Mouse (Mus musculus): Measurements from ENCODE around the gene Zfp933.
"Not testable (repeated sequence)": the region's sequence is repeated elsewhere in the genome, so short reads cannot be mapped to it uniquely, and the experiment has no call there.

Zfp933 gene

DNA sequence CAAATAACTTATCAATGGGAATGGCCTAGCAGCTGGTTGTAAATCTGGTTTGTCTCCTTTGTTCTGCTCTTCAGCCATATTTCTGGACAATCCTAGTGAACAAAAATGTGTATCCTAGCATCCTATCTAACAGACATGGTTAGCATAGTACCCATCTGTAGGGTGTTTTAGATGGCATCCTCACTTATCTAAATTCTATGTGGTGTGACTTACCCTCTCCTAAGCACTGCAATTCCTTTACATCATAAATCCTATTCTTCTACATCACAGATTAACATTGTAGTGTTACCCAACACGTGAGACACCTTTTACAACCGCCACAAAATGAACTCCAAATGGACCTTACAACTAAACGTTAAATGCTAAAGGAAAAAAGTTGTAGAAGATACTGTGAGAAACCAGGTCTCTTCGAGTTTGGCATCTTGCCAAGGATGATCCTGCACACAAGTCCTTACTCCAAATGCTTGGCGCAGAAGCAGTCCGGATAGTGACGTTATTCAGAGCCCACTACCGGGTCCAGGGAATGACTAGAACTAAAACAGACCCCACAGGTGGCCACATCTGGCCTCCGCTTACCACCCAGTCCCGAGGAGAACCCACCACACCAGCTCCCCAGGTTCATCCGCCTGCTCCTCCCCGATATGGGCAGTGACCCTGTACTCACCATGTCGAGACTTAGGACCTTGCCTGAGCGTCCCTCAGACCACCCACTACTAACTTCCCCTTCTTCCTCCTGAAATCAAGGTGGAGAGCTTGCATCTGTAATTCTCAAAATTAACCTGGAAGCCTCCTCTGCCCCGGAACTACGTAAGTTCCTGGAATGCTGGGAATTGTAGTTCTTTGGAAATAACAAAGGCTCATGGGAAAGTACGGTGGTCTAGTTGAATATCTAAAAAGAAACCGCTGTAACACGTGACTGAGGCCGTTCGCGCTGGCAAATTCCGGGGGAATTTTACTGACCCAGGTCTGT, at the start of gene Zfp933:
Zfp933 (minus strand) TSS at position 753 of the 970 bp plus-strand sequence.
- peak; percentile 68 to 79 for DNase-seq

DNA sequence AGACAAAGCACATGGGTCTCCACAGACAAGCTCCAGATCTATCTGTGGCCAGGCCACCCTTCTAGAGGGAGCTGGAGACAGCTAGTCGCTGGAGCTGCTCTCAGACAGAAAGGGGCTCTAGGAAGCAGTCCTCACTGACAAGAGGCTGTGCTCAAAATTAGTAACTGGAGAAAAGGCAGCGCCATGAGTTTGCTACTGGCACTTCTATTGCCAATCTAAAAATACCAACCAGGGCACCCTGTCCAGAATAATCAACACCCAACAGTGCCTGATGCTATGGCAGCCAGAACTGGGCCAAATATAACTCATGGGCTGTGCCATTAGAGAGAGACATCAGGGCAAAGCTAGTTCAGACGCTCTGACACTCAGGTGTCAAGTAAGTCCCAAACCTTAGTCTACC, 49.2 kb upstream of the Zfp933 start:
- DNase-seq: peak in 1 of 2 experiments; percentile 43

DNA sequence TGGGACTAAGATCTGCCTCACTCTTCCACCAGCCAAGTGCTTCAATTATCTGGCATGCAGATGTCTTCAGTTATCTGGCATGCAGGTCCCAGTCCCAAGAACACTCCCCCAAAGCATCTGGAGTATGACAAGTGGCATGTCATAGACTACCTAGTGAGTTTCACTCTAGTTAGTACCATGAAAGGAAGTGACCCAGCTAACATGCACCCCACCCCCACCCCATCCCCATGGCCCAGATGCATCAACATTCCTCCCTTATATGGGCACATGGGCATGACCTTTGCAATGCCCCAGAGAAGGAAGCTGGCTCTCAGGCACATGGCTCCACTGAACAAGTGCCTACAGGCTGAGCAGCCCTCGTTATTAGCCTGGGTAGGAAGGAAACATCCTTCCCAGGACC, 48.2 kb upstream of the Zfp933 start:
- DNase-seq: no peak

DNA sequence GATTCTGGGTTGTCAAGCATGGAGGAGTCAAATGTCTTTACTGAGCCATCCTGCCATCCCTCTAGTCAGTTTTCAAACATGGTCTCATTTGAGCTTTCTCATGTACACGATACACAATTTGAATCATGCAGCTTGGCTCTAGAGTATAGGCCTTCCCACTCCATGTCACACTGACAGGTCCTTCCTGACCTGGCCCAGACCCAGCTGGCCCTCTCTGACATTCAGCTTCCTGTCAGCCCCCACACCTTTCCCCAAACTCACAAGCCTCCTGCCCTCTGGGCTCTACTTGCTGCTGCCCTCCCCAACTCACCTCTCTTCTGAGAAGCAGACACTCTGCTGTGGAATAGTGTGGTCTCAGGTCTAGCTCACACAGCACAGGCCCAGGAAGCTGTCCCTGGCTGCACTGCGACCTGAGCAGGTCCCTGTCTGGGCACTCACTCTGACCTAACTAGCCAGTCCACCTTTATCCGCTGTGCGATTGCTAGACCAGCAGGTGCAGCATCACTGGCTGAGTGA, 47.7 kb upstream of the Zfp933 start:
- DNase-seq: no peak

DNA sequence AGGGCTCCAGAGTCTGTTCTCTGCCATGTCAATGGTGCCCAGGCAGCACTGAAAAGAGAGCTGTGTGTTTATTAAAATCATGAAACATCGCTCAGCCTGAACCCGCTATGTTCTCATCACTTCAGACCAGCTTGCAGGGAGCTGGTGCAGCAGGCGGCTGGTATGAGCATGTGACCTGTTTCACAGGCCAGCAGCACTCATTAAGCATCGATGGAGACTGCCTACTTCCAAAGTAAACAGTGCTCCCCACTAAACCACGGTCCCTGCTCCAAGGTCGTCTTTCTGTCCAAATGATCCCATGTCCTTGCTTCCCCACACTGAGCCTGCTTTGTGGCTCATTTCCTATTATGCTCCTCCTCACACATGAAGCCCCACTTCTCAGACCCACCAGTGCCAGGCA, 42.2 kb upstream of the Zfp933 start:
- no peak for DNase-seq

DNA sequence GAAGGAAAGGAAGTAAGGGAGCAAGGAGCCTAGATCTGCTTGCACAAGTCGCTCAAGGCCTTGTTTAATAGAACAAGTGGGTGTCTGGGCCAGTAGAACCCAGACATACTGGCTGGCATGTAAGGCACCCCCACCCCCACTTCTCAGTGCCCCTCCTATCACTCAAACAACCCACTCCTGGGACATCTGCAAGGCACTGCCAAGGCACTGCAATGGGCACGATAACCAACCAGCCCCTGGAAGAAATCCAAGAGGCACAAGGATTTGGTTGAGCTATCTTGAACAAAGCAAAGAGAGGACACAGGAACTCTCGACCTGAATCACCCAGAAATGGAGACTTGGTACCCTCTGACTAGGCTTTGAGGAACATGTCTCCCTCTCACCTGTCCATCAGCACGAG, 40.1 kb upstream of the Zfp933 start:
- no peak for DNase-seq

DNA sequence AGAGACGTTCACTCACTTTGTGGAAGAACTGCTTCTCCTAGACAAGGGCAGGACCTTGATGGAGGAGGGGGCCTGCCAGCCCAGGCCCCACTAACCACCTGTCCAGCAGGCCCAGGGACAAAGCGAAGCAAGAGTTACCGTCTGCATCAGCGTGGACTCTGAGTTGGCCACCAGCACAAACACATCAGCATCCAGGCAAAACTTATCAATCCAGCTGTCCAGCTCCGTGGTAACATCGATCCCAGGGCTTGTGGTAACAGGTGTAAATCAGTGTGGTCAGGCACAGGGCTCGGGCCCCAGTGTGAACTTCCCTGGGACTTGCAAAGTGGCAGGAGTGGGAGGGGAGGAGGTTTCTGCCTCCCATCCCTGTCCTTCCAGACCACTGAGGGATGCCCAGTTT, 39.1 kb upstream of the Zfp933 start:
- no peak for DNase-seq

DNA sequence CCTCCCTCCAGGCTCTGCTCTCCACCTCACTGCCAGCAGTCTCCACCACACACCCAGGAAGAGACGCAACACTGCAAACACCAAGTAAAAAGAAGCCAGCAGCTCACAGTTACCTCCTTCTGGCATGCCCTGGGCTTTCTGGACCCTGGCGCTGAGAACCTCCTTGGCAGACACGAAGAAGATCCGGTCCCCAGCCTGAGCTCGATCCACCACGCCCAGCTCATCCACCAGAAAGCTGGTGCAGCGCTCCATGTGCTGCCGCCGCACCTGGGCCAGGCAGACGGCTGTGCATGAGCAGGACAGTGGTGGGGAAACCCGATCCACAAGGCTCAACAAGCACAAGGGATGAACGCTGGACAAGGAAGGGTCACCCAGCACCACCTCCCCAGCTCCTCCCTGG, 38.0 kb upstream of the Zfp933 start:
- no peak for DNase-seq

DNA sequence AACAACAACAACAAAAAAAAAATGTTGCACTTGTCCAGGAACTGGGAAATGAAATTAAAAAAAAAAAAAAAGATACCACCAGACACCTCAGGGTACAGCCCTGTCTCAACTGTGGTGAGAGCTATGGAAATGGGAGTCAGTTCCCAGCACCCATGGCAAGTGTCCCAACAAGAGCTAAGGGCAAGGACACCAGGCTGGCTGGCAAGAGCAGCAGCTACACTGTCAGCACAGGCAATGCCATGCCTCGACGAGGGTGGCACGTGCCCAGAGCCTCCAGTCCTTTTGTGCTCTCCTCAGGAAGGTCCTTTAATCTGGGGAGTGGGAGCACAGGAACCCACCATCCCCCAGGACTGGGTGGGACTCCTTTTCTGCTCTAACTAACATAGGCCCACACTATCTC, 36.0 kb upstream of the Zfp933 start:
- no peak for DNase-seq

DNA sequence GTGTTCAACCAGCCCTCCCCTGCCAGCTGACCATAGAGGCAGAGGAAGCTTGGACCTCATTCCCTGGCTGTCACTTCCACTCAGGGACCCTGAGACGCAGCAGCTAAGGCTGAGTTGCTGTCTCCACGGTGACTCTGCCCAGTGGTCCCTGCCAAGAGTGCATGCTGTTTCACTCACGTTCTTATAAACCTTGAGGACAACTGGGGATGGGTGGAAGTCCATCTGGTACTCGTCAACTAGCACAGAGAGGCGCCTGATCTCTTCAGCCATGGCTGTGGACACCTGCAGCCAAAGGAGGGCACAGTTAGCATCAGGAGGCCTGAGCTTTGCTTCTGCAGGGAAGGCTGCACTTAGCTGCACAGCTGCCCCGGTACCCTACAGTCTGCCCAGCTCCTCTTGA, 34.9 kb upstream of the Zfp933 start:
- DNase-seq: no peak

DNA sequence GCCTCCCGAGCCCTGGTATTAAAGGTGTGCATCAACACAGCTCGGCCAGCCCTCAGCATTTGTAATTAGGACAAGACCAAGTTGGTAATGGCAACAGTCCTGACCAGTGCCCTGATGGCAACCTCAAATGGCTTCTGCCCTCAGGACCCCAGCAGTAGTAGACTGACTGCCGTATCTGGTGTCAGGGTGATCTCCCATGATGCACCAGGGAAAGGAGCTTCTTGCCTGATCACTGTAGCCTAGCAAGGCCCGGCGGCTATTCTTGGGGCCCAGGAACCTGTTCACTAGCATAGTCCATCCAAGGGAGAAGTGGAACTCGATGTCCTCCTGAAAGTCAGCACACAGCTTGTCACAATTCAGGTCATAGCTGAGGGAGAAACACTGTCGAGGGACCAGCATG, 33.6 kb upstream of the Zfp933 start:
- DNase-seq: no peak

DNA sequence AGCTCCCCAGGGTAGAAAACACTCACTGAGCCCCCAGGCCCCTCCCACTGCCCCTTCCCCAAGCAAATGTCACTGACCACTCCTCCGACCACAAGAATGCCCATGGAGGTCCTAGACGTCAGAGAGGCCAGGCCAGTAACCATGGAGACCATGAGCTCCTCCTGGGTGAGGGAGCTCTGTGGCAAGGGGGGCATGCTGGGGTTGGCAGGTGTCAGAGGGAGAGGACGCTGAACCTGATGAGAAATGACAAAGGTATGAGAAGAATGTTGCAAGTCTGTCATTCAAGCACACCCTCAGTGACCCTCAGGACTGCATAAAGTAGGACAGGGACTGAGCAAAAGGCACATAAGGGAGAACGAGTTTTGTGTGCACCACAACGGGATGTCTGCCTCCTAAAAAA, 31.7 kb upstream of the Zfp933 start:
- no peak for DNase-seq

DNA sequence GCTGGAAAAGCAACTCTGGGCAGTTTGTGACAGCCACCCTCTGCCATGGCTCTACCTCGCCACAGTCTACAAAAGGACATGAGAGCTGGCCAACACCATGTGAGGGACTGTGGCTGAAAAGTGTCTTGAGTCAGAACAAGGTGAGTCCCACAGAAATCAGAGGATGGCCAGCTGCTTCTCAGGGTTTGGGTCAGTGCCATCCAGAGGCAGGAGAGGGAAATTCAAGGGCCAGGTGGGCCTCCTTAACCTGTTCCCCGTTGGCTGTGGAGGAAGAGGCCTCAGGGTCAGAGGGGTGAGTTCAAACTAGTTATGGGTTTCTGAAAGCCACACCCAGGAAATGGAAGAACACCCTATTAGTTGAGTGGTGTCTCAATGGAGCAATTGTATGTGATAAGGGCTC, 31.3 kb upstream of the Zfp933 start:
- DNase-seq: no peak

DNA sequence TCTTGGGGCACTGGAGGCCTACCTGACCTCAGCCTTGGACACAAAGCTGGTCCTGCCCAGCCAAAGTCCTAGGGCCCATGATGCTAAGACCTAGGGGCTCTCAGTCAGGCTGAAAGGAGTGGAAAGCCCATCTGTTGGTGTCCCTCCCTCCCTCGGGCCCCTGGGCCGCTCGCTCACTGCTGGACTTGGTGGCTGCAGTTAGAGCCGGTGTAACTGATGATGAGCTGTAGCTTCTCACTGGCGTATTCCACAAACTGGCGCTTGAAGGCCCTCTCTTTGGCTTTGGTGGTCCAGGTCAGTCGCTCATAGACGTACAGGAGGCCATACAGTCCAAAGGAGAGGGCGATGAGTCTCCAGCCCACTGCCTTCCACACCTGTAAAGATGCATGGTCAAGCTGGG, 30.4 kb upstream of the Zfp933 start:
- DNase-seq: no peak

DNA sequence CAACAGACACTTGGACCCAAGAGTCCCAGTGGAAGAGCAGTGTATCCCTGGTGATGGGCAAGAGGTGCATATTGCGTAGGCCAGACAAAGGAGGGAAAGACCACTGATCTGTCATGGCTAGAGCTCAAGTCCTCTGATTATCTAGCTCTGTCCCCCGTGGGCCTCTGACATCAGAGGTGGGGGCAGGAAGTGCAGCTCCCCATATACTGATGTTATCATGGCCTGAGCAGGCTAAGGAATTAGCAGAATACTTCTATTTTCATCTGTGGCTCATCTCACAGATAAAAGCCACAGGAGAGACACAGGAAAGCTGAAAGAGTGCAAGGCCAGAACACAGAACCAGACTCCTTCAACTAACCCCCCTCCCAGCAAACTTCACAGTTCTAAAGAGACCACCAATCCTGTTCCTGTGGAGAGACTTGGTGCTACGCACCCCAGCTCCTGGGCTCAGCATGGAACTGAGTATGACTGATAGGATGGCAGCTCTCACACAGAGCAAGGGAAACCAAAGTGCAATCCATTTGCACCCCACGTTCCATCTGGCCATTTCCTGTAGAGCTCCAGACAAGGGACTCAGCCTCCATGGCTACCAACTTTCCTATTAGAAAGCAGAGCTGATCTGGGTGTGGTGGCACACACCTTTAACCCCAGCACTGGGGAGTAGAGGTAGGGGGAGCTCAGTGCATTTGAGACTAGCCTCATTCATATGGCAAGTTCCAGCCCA, 27.8 kb upstream of the Zfp933 start:
- no peak for DNase-seq

DNA sequence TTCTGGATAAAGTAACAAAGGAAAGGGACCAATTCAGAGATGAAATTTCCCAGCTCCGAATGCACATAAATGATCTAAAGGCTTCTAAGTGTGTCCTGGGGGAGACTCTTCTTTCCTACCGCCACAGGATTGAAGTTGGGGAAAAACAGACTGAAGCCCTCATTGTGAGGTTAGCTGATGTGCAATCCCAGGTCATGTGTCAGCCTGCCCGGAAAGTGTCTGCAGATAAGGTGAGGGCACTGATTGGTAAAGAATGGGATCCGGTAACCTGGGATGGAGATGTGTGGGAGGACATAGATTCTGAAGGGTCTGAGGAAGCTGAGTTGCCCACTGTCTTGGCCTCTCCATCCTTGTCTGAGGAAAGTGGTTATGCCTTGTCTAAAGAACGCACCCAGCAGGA, 21.1 kb upstream of the Zfp933 start:
- no peak for DNase-seq

DNA sequence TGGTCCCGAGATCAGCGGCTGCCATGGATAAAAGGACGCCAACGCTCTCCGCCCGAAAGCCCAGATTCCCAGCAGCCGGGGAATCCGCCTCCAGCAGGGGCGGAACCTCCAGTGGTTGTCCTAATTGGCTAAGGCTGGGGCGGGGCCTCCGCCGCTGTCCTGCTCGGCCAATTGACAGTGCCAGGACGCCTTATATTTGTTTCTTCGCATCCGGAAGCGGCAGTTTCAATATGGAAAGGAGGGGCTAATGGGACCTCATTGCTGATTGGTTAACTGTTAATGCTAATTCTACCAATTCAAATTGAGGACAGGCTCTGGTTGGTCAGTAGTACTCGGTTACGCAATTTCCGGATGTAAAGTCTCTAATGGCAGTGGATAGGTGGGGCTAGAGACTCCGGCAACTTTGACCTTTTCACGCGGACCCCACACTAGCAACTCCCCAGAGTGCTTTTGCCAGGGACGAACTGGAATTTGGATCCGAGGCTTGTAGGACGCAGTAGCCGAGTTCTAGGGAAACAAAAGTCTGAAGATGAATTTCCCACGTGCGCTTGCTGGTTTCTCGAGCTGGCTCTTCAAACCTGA, 20.4 kb upstream of the Zfp933 start, which contains the start of the genes Miip and Fv1:
Miip (minus strand) TSS at position 367 of the 582 bp plus-strand sequence.
Fv1 (plus strand) TSS at position 530 of the 582 bp plus-strand sequence.
- DNase-seq: peak; percentile 90 to 92

DNA sequence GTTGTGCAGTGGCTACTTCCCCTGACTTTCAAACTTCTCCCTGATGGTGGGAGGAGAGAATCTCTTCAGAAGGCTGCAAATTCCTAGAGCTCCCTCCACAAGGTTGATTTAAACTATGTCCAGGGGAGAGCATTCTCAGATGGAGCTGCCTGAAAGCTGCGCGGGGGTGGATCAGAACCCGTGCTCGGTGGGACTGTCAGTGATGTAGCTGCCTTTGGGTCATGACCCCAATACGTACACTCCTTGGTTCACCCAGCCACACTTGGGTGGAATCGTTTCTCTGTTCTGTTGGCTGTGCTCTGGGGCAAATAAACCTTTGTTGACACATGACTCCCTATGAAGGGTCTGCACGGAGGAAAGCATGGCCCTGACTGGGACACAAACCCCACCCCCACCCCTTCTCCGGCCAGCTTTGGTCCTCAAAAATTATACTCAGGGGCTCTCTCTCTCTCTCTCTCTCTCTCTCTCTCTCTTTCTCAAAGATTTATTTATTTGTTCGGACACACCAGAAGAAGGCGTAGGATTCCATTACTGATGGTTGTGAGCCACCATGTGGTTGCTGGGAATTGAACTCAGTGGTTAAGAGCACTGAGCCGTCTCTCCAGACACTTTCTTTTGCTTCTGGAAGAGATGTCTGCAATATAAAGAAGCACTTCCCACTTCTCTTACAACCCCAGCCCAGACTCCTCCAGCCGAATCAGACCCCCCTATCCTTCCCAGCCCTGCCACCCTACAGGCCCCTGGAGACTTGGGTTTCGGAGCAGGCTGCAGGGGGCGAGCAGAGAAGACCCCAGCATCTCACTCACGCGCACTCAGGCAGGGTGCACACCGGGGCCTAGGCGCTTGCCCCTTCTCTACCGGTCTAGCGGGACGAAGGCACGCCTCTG, 19.6 kb upstream of the Zfp933 start:
- DNase-seq: no peak

DNA sequence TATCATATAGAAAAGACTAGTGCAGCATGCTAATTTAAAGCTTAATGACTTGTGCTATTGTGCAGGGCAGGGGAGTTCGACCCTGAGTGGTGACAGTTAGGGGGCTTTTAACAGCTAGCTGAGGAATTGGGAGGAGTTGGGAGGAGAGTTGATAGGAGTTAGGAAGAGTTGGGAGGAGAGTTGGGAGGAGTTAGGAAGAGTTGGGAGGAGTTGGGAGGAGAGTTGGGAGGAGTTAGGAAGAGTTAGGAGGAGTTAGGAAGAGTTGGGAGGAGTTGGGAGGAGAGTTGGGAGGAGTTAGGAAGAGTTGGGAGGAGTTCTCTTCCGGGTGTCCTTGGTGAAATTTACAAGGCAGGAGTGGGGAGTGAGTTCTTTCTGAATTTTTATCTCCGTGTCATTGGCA, 18.6 kb upstream of the Zfp933 start:
- DNase-seq: not testable (repeated sequence)

DNA sequence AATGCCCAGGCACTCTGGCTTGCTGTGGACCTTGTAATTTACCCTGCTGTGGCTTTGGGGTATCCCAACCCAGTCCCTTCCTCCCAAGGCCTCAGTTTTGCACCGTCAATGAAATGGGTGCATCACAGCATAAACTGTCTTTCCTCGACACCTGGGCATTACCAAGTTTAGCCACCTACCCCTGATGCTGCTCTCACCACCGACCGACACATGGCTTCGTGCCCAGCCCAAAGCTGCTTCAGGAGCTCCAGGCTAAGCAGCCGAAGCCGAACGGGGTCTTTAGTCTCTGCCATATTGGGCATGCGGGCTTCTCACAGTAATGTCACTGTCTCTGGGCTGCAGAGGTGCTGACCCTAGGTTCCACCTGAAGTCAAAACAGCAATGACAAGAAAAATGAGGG, 17.9 kb upstream of the Zfp933 start:
- no peak for DNase-seq

DNA sequence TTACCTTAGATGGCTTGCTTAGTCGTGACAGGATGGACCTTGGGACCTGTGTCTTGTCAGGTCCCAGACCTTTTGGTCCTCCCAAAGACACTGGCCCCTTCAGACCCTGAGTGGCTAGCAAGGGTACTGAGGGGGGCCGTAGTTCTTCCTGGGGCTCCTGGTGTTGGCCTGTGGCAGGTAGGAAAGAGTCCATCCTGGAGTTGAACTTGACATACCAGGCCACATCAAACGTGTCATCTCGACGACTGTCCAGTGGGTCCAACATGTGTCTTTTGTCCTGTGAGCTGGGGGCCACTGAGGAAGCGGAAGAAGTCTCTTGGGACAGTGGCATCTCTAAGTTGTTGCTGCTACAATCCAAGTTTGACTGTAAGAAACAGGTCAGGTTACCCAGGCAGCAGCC, 17.5 kb upstream of the Zfp933 start:
- DNase-seq: no peak

DNA sequence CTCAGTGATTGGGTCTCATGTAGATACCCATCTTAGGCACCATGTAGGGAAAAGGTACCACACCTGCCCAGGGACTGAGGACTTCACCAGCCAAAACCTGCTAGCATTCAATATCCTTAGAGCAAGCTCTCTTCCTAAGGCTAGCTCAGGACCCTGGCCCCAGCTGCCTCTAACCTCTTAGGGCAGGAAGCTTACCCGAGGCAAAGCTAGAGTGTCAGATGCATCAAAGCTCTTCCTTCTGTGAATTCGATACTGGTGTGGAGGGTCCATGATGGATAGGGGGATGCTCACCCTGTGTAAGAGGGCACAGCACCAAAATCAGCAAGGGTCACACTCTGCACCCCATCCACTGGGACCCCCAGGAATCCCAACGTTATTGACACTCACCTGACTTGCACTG, 13.9 kb upstream of the Zfp933 start:
- DNase-seq: no peak
